Mouse (Mus musculus): ENCODE measurements around the gene Myoz1. TPM values are rescaled to one million over a fixed set of nuclear protein-coding genes. Genes with fewer than 3 reads are reported as not detected.

Myoz1 gene
- total and polyA plus RNA-seq, 3 experiments = 1.7 to 2.6 (median 2.4) TPM

DNA sequence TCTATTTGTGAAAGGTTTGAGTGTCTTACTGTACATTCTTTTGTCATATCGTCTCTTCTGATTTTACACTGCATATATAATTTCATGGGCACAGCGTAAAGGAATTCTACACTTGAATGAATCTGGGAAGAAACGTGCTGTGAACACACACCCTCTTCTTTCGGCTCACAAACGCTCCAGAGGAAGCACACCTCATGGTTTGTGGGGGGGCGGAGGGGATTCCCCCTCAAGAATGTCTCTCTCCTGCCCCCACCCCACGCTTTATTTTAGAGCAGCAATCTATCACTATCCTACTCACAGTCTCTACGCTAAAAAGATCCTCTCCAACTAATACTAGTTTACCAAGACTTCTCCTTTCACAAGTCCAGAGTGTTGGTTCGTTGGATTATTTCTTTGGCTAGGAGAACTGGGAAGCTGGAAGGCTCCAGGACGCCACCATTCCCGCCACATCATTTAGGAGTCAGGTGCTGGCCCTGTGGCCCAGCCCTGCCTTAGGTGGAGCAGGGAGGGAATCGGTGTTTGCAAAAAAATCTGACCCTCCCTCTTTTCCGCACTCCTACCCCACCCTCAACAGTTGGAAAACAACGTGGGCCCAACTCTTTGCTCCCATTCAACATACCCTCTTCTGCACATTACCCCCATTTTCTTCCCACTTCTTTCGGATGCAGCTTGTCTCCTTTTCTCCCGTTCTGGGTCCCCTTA lies 16.3 kb downstream of the Myoz1 start:
- Histone ChIP-seq H3K27ac (ENCODE audit: insufficient read depth, low read depth) (peak overlapping the region; percentile 27; the same call in 1 of the 2 replicates), H3K4me2 (ENCODE audit: insufficient read depth, low read depth, poor library complexity, severe bottlenecking) (peak overlapping the region; percentile 45), H3K9me3 (replicated peaks; ENCODE audit: low read length) (no peaks in the 10 kb centered on the region), H3K9ac (ENCODE audit: insufficient read depth, low read depth) (peak overlapping the region; percentile 36), H3K27me3 (replicated peaks) (no peaks in the 10 kb centered on the region), H3K4me1 (ENCODE audit: control insufficient read depth in 1 of 2, insufficient read depth in 2 of 2) (peaks cover 0 to 22% of the 10 kb centered on the region in 2 experiments; a peak in 2 of 4 replicates), H3K79me2 (replicated peaks; ENCODE audit: control insufficient read depth, extremely low read depth, insufficient read depth, poor library complexity, severe bottlenecking) (peaks cover 3% of the 10 kb centered on the region), H3K4me3 (replicated peaks in 1 of 3; ENCODE audit: low read depth in 2 of 3, low read length in 2 of 3, poor library complexity in 1 of 3) (peak overlapping the region; percentile 80 to 88 (median 86)), H3K36me3 (replicated peaks in 1 of 2; ENCODE audit: control insufficient read depth in 1 of 2, insufficient read depth in 1 of 2, low read length in 1 of 2) (peaks cover 0 to 9% of the 10 kb centered on the region in 2 experiments)
- TF ChIP-seq TCF12 (IDR thresholded peaks at IDR 0.05; ENCODE audit: low read depth, low read length) = no peak
- 0 out of 2 replicates have a peak, but pooled peaks have one; percentile 8 for TF ChIP-seq CHD1 (IDR thresholded peaks at IDR 0.05; ENCODE audit: low read depth, low read length)
- no peak for TF ChIP-seq SMC3 (IDR thresholded peaks at IDR 0.05; ENCODE audit: low read depth, low read length)
- peak; percentile 86 for TF ChIP-seq MAX (IDR thresholded peaks at IDR 0.05; ENCODE audit: low read length)
- no peak for TF ChIP-seq UBTF (IDR thresholded peaks at IDR 0.05; ENCODE audit: low read depth, low read length)
- TF ChIP-seq TBP (conservative IDR thresholded peaks at IDR 0.05; ENCODE audit: low read depth, low read length) = 0 out of 2 replicates have a peak, but pooled peaks have one; percentile 30
- peak; percentile 95 for TF ChIP-seq MYC (IDR thresholded peaks at IDR 0.05; ENCODE audit: low read depth, low read length)
- TF ChIP-seq MXI1 (IDR thresholded peaks at IDR 0.05; ENCODE audit: low read depth, low read length) = peak; percentile 81; the same call in 1 of the 2 replicates
- no peak for TF ChIP-seq POLR2AphosphoS2 (IDR thresholded peaks at IDR 0.05; ENCODE audit: low read depth, low read length)
- peak; percentile 54 for TF ChIP-seq POLR2A (IDR thresholded peaks at IDR 0.05; ENCODE audit: low read depth, low read length)
- peak; percentile 91 for TF ChIP-seq BHLHE40 (IDR thresholded peaks at IDR 0.05; ENCODE audit: low read depth, low read length)
- TF ChIP-seq SIN3A (IDR thresholded peaks at IDR 0.05; ENCODE audit: low read length) = peak; percentile 73; the same call in 1 of the 2 replicates
- TF ChIP-seq MAFK (IDR thresholded peaks at IDR 0.05; ENCODE audit: insufficient replicate concordance, low read length) = no peak
- TF ChIP-seq ZNF384 (IDR thresholded peaks at IDR 0.05; ENCODE audit: low read depth, low read length) = no peak; the same call in 1 of the 2 replicates
- TF ChIP-seq NELFE (IDR thresholded peaks at IDR 0.05; ENCODE audit: low read depth, low read length) = peak; percentile 25; the same call in 1 of the 2 replicates
- dilution Hi-C loops (cut with MboI; ENCODE audit: extremely low pct_ligation_motif_present, extremely low pct_unique_long_range_greater_than_20kb, low sequenced_read_pairs) = no loop called here
- in situ Hi-C loops (cut with MboI; ENCODE audit: low pct_ligation_motif_present, low pct_unique_long_range_greater_than_20kb, low sequenced_read_pairs) = no loop called here
- DNase-seq (ENCODE audit: extremely low read depth) = peak; percentile 86

DNA sequence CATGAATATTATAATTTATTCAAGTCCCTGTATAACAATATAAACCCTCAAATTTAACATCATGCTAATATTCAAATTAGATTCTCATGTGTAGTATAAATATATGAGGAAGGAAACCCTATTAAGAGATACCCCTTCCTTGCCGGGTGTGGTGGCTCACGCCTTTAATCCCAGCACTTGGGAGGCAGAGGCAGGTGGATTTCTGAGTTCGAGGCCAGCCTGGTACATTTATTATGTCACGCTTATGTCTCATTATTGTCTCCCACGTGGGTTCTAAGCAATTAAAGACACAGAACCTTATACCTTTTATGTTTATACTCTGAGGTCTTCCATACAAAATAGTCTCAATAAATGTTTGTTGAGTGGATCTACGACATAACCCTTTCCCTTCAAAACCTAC lies 17.6 kb downstream of the Myoz1 start:
- dilution Hi-C loops (cut with MboI; ENCODE audit: extremely low pct_ligation_motif_present, extremely low pct_unique_long_range_greater_than_20kb, low sequenced_read_pairs) (no loop called here), in situ Hi-C loops (cut with MboI; ENCODE audit: low pct_ligation_motif_present, low pct_unique_long_range_greater_than_20kb, low sequenced_read_pairs) (no loop called here)

More for the DNA sequence above, 17.6 kb downstream of the Myoz1 start:
- Histone ChIP-seq H3K4me1 (ENCODE audit: control insufficient read depth in 1 of 2, insufficient read depth in 2 of 2) (peaks cover 0 to 26% of the 10 kb centered on the region in 2 experiments; a peak in 2 of 4 replicates), H3K4me2 (ENCODE audit: insufficient read depth, low read depth, poor library complexity, severe bottlenecking) (no peak overlapping the region), H3K27me3 (replicated peaks) (no peaks in the 10 kb centered on the region), H3K27ac (ENCODE audit: insufficient read depth, low read depth) (no peak overlapping the region), H3K36me3 (replicated peaks in 1 of 2; ENCODE audit: control insufficient read depth in 1 of 2, insufficient read depth in 1 of 2, low read length in 1 of 2) (peaks cover 0 to 9% of the 10 kb centered on the region in 2 experiments), H3K4me3 (replicated peaks in 1 of 3; ENCODE audit: low read depth in 2 of 3, low read length in 2 of 3, poor library complexity in 1 of 3) (no peak overlapping the region), H3K9me3 (replicated peaks; ENCODE audit: low read length) (no peaks in the 10 kb centered on the region), H3K9ac (ENCODE audit: insufficient read depth, low read depth) (no peak overlapping the region; the same call in 1 of the 2 replicates), H3K79me2 (replicated peaks; ENCODE audit: control insufficient read depth, extremely low read depth, insufficient read depth, poor library complexity, severe bottlenecking) (peaks cover 3% of the 10 kb centered on the region)
- no peak for DNase-seq (ENCODE audit: extremely low read depth)
- TF ChIP-seq CHD1 (IDR thresholded peaks at IDR 0.05; ENCODE audit: low read depth, low read length) (no peak), GABPA (IDR thresholded peaks at IDR 0.05; ENCODE audit: insufficient replicate concordance, low read depth, low read length) (no peak), SMC3 (IDR thresholded peaks at IDR 0.05; ENCODE audit: low read depth, low read length) (no peak)
